Mouse (Mus musculus): Measurements from ENCODE around the gene Mfn1. TPM values are rescaled to one million over a fixed set of nuclear protein-coding genes. Genes with fewer than 3 reads are reported as not detected.
A peak's percentile ranks its signal among the peaks of the same experiment; 100 is the strongest.

Gene Mfn1
- polyA plus RNA-seq, 1 experiment: 20.9 TPM

DNA sequence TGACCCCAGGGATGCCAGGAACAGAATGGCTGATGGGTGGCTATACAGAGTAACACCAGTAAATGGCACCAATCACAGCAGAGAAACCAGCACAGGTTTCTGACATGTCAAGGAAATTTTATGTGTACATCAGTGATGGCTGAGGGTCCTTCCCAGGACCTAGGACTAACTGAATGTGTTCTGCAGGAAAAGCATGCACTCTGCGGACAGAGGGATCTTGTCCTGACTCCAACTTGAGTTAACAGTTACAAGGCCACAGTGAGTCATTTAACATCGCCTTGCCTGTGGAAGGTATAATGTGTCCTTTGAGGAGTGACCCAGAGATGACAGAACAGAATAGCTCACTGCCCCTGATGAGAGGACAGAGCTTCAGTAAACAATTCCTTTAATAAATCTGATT, 85.5 kb downstream of the Mfn1 start:
- Histone ChIP-seq H3K27ac (ENCODE audit: control insufficient read depth, insufficient read depth, low read depth, low read length) (no peak overlapping the region), H3K27me3 (ENCODE audit: control insufficient read depth, insufficient read depth, low read length) (no peaks in the 10 kb centered on the region), H3K4me1 (ENCODE audit: control insufficient read depth, insufficient read depth, low read length) (peaks cover 9% of the 10 kb centered on the region), H3K36me3 (ENCODE audit: control insufficient read depth, insufficient read depth, low read length) (no peaks in the 10 kb centered on the region), H3K4me3 (ENCODE audit: control insufficient read depth, low read depth, low read length) (no peak overlapping the region)
- TF ChIP-seq POLR2A (IDR thresholded peaks at IDR 0.05; ENCODE audit: control insufficient read depth, low read depth, low read length) (no peak), CTCF (IDR thresholded peaks at IDR 0.05; ENCODE audit: control insufficient read depth, insufficient read depth, insufficient replicate concordance, low read depth, low read length) (no peak)

DNA sequence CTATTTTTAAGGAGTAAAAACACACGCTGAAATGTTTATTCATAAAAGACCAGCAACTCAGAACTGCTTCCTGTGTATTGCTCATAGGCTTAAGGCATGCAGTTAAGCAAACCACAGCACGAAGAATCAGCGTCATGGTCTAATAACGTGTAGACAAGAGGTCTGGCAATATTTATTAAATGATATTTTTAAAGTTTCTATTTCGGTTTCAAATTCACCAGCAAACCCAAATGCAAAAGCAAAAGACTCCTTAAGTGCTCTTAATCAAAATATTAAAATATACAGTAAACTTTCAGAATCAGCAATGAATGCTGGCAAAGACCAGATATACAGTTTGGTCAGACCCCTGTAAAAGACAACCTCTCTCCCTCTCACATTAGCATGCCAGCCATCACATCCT, 86.1 kb downstream of the Mfn1 start:
- TF ChIP-seq POLR2A (IDR thresholded peaks at IDR 0.05; ENCODE audit: control insufficient read depth, low read depth, low read length) (no peak), CTCF (IDR thresholded peaks at IDR 0.05; ENCODE audit: control insufficient read depth, insufficient read depth, insufficient replicate concordance, low read depth, low read length) (no peak)
- H3K27me3 ChIP-seq (ENCODE audit: control insufficient read depth, insufficient read depth, low read length): no peaks in the 10 kb centered on the region
- H3K27ac ChIP-seq (ENCODE audit: control insufficient read depth, insufficient read depth, low read depth, low read length): no peak overlapping the region
- no peak overlapping the region for H3K4me3 ChIP-seq (ENCODE audit: control insufficient read depth, low read depth, low read length)
- H3K4me1 ChIP-seq (ENCODE audit: control insufficient read depth, insufficient read depth, low read length): peaks cover 9% of the 10 kb centered on the region
- no peaks in the 10 kb centered on the region for H3K36me3 ChIP-seq (ENCODE audit: control insufficient read depth, insufficient read depth, low read length)

DNA sequence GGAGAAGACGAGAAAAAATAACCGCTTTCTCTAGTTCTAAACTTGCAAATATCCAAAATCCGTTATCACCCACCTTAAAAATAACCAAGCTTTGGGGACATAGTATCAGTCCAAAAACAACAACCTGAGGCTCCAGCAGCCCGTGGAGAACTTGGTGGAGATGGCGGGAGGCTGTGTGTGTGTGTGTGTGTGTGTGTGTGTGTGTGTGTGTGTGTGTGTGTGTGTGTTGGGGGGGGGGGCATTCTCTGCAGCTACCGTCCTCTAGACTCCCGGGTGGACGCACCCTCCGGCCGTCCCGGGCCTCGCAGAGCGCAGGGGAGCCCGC, 86.7 kb downstream of the Mfn1 start:
- H3K4me1 ChIP-seq (ENCODE audit: control insufficient read depth, insufficient read depth, low read length): peaks cover 9% of the 10 kb centered on the region
- no peak for TF ChIP-seq CTCF (IDR thresholded peaks at IDR 0.05; ENCODE audit: control insufficient read depth, insufficient read depth, insufficient replicate concordance, low read depth, low read length)
- no peak for TF ChIP-seq POLR2A (IDR thresholded peaks at IDR 0.05; ENCODE audit: control insufficient read depth, low read depth, low read length)
- H3K4me3 ChIP-seq (ENCODE audit: control insufficient read depth, low read depth, low read length): peak overlapping the region; percentile 84
- no peak overlapping the region for H3K27ac ChIP-seq (ENCODE audit: control insufficient read depth, insufficient read depth, low read depth, low read length)
- no peaks in the 10 kb centered on the region for H3K27me3 ChIP-seq (ENCODE audit: control insufficient read depth, insufficient read depth, low read length)
- no peaks in the 10 kb centered on the region for H3K36me3 ChIP-seq (ENCODE audit: control insufficient read depth, insufficient read depth, low read length)

DNA sequence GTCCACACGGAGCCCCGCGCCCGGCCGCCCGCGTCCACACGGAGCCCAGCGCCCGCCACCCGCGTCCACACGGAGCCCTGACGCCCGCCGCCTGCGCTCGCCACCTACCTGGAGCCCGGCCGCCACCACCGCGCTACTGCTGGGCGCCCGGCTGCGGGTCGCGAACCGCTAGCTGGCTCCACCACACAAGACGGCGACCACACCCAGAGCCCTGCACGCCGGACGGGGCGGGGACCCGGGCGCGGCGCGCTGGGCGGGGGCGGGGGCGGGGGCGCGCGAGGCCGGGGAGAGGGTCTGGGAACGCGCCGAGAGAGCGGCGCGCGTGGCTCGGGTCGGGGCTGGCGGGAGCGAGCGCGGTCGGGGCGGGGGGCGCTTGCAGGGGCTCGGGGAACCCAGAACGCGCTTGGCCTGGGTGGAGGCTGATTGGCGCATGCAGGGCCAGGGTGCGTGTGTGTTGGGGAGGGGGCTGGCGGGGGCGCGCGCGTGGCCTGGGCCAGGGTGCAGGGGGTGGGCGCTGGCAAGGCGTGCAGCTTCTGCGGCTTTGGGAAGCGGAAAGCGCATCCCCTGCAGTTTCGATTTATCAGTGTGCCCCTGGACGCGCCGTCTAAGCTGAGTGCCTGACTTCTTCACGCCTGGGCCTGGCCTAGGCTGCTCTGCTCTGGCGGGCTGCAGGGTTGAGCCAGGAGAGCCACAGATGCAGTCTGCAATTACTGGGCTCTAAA, 87.2 kb downstream of the Mfn1 start, which contains the start of gene Gnb4:
Gnb4 (minus strand) TSS at position 255 of the 722 bp plus-strand sequence.
- Histone ChIP-seq H3K27me3 (ENCODE audit: control insufficient read depth, insufficient read depth, low read length) (no peaks in the 10 kb centered on the region), H3K4me1 (ENCODE audit: control insufficient read depth, insufficient read depth, low read length) (peaks cover 9% of the 10 kb centered on the region), H3K27ac (ENCODE audit: control insufficient read depth, insufficient read depth, low read depth, low read length) (no peak within 1 kb of the TSS), H3K4me3 (ENCODE audit: control insufficient read depth, low read depth, low read length) (peak within 1 kb of the TSS; percentile 84), H3K36me3 (ENCODE audit: control insufficient read depth, insufficient read depth, low read length) (no peaks in the 10 kb centered on the region)
- TF ChIP-seq POLR2A (IDR thresholded peaks at IDR 0.05; ENCODE audit: control insufficient read depth, low read depth, low read length) (no peak), CTCF (IDR thresholded peaks at IDR 0.05; ENCODE audit: control insufficient read depth, insufficient read depth, insufficient replicate concordance, low read depth, low read length) (no peak)

DNA sequence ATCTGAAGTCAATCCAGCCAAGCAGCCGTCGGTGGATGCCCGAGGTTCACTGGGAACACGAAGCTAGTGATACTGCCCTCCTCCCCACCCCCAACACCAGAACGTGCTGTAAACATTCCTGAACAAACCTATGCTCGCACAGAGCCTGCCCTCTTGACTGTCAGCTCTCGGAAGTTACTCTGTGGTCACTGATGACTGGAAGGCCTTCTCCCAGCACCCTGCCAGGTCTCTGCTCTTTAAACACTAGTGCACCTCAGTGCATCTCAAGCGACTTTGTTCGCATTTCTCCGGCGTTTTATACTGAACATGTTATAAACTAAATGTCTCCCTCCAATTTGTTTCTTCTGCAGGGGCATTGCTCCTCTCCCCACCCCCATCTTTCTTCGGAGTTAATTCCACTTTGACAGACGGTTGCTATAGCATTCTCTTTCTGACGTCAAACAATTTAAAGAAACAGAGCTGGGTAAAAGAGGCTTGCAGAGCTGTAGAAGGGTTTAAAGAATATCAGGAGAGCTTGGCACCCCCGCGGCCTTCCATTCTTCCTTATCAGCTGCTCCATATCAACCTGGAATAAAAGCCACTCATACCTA, 87.9 kb downstream of the Mfn1 start:
- H3K27me3 ChIP-seq (ENCODE audit: control insufficient read depth, insufficient read depth, low read length): no peaks in the 10 kb centered on the region
- H3K27ac ChIP-seq (ENCODE audit: control insufficient read depth, insufficient read depth, low read depth, low read length): no peak overlapping the region
- H3K36me3 ChIP-seq (ENCODE audit: control insufficient read depth, insufficient read depth, low read length): no peaks in the 10 kb centered on the region
- H3K4me1 ChIP-seq (ENCODE audit: control insufficient read depth, insufficient read depth, low read length): peaks cover 9% of the 10 kb centered on the region
- TF ChIP-seq CTCF (IDR thresholded peaks at IDR 0.05; ENCODE audit: control insufficient read depth, insufficient read depth, insufficient replicate concordance, low read depth, low read length) (no peak), POLR2A (IDR thresholded peaks at IDR 0.05; ENCODE audit: control insufficient read depth, low read depth, low read length) (no peak)
- H3K4me3 ChIP-seq (ENCODE audit: control insufficient read depth, low read depth, low read length): peak overlapping the region; percentile 74

DNA sequence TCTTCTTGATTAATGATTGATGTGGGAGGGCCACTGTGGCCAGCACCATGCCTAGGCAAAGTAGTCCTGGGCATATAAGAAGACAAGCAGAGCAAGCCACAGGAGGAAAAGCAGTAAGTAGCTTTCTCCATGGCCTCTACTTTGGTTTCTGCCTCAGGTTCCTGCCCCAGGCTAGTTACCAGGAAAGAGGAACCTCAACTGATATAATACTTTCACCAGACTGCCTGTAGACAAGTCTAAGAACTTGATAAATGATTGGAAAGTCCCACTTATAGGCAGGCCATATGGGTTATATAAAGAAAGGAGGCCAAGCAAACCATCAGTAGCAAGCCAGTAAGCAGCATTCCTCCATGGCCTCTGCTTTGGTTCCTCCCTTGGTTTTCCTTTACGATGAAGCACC, 92.4 kb downstream of the Mfn1 start:
- TF ChIP-seq POLR2A (IDR thresholded peaks at IDR 0.05; ENCODE audit: control insufficient read depth, low read depth, low read length) (no peak), CTCF (IDR thresholded peaks at IDR 0.05; ENCODE audit: control insufficient read depth, insufficient read depth, insufficient replicate concordance, low read depth, low read length) (no peak)
- Histone ChIP-seq H3K4me1 (ENCODE audit: control insufficient read depth, insufficient read depth, low read length) (peaks cover 5% of the 10 kb centered on the region), H3K36me3 (ENCODE audit: control insufficient read depth, insufficient read depth, low read length) (no peaks in the 10 kb centered on the region), H3K27ac (ENCODE audit: control insufficient read depth, insufficient read depth, low read depth, low read length) (no peak overlapping the region), H3K27me3 (ENCODE audit: control insufficient read depth, insufficient read depth, low read length) (no peaks in the 10 kb centered on the region), H3K4me3 (ENCODE audit: control insufficient read depth, low read depth, low read length) (no peak overlapping the region)

DNA sequence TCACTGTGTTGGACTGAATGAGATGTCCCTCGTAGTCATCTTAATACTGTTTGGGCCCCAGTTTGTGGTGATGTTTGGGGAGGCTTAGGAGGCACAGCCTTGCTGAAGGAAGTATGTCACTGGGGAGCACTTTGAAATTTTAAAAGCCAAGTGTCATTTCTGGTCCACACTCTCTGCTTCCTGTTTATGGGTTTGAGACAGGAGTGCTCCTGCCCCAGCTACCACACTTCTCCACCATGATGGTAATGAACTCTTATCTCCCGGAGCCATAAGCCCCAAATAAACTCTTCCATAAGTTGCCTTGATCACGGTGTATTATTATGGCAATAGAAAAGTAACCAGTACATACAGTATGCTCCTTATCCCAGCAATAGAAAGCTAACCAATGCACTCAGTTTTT, 92.8 kb downstream of the Mfn1 start:
- H3K27me3 ChIP-seq (ENCODE audit: control insufficient read depth, insufficient read depth, low read length): no peaks in the 10 kb centered on the region
- no peak for TF ChIP-seq CTCF (IDR thresholded peaks at IDR 0.05; ENCODE audit: control insufficient read depth, insufficient read depth, insufficient replicate concordance, low read depth, low read length)
- TF ChIP-seq POLR2A (IDR thresholded peaks at IDR 0.05; ENCODE audit: control insufficient read depth, low read depth, low read length): no peak

More for the DNA sequence above, 92.8 kb downstream of the Mfn1 start:
- H3K27ac ChIP-seq (ENCODE audit: control insufficient read depth, insufficient read depth, low read depth, low read length): no peak overlapping the region
- no peak overlapping the region for H3K4me3 ChIP-seq (ENCODE audit: control insufficient read depth, low read depth, low read length)
- H3K36me3 ChIP-seq (ENCODE audit: control insufficient read depth, insufficient read depth, low read length): no peaks in the 10 kb centered on the region
- H3K4me1 ChIP-seq (ENCODE audit: control insufficient read depth, insufficient read depth, low read length): peaks cover under 1% of the 10 kb centered on the region
